Mouse (Mus musculus): ENCODE data around the gene Hunk. TPM values are rescaled to one million over a fixed set of nuclear protein-coding genes. Genes with fewer than 3 reads are reported as not detected.

Gene Hunk
- polyA plus RNA-seq, 1 experiment from 2014 or later, result 1.9 TPM

- 86% methylated on average over 10 of the region's 10 CpGs for WGBS
- TF ChIP-seq CTCF (IDR thresholded peaks at IDR 0.05; ENCODE audit: low read depth) (no peak), EP300 (optimal IDR thresholded peaks at IDR 0.05) (no peak)
- no peak for ATAC-seq (ENCODE audit: low FRiP score, low TSS enrichment)
Measured at GRCm38 (mm10) chr16:90440654-90441053, 54.8 kb downstream of the Hunk start.

DNA sequence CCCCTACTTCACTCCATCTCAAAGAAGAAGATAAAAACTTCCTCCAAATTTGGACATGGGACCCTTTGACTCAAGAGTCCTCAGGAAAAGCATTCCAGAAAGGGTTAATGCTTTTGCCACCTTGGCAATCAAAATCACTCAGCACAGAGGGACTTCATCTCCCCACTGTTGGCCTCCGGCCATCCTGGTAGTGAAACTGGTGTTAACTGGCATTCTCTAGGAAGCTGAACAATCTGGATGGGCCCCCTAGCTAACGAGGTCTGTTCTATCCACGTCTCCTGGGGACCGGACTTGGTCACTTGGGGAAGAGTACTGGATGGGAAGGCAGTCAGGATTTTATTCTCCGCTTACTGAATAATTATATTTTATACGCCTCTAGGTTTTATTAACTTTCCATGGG is 57.2 kb downstream of the Hunk start:
- 78% methylated on average over 6 of the region's 6 CpGs for WGBS
- DNase-seq (ENCODE audit: low spot score), result no peak
- Histone ChIP-seq H3K9me3 (ENCODE audit: control insufficient read depth, low read length) (no peaks in the 10 kb centered on the region), H3K4me1 (replicated peaks; ENCODE audit: control insufficient read depth, insufficient read depth) (no peaks in the 10 kb centered on the region), H3K4me2 (replicated peaks; ENCODE audit: low read depth) (no peak overlapping the region), H3K27me3 (ENCODE audit: control insufficient read depth, insufficient read depth, low read length) (no peaks in the 10 kb centered on the region), H3K36me3 (ENCODE audit: control insufficient read depth, insufficient read depth, low read length) (no peaks in the 10 kb centered on the region), H3K4me3 (ENCODE audit: low read depth, low read length) (no peak overlapping the region), H3K9ac (ENCODE audit: low read length) (no peak overlapping the region), H3K27ac (replicated peaks) (no peak overlapping the region)
- TF ChIP-seq EP300 (optimal IDR thresholded peaks at IDR 0.05) (no peak), CTCF (IDR thresholded peaks at IDR 0.05; ENCODE audit: low read depth) (no peak)
- ATAC-seq (ENCODE audit: low FRiP score, low TSS enrichment), result no peak

More at GRCm38 (mm10) chr16:90440654-90441053, 54.8 kb downstream of the Hunk start:
- no peaks in the 10 kb centered on the region for H3K9me3 ChIP-seq (ENCODE audit: control insufficient read depth, low read length)
- no peaks in the 10 kb centered on the region for H3K4me1 ChIP-seq (replicated peaks; ENCODE audit: control insufficient read depth, insufficient read depth)
- no peak overlapping the region for H3K4me3 ChIP-seq (ENCODE audit: low read depth, low read length)
- H3K4me2 ChIP-seq (replicated peaks; ENCODE audit: low read depth), result no peak overlapping the region
- no peak for DNase-seq (ENCODE audit: low spot score)
- H3K36me3 ChIP-seq (ENCODE audit: control insufficient read depth, insufficient read depth, low read length), result no peaks in the 10 kb centered on the region
- no peak overlapping the region for H3K9ac ChIP-seq (ENCODE audit: low read length)
- H3K27me3 ChIP-seq (ENCODE audit: control insufficient read depth, insufficient read depth, low read length), result no peaks in the 10 kb centered on the region
- no peak overlapping the region for H3K27ac ChIP-seq (replicated peaks)

DNA sequence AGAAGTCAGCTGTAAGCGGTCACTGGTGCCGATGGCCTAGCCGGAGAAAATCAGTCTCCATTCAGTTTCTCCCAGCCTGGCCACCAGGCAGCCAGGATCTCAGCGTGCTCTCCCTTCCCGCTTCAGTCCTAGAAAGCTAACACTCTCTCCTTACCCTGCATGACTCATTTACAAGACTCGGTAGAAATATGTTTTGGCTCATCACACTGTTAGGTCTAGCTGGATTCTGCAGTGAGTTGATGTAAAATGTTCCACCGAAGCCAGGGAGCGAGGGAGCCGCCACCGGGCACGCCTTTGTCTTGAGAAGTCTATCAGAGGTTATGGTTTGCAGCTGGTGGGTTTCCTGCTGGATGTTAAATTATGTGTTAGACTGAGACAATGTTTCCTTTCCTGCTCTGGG is 67.4 kb downstream of the Hunk start:
- H3K4me2 ChIP-seq (replicated peaks; ENCODE audit: low read depth), result no peak overlapping the region
- 32% methylated on average over 11 of the region's 11 CpGs for WGBS
- peak; percentile 86 for ATAC-seq (ENCODE audit: low FRiP score, low TSS enrichment)
- peak overlapping the region; percentile 72 for H3K27ac ChIP-seq (replicated peaks)
- no peaks in the 10 kb centered on the region for H3K9me3 ChIP-seq (ENCODE audit: control insufficient read depth, low read length)
- H3K27me3 ChIP-seq (ENCODE audit: control insufficient read depth, insufficient read depth, low read length), result no peaks in the 10 kb centered on the region
- H3K4me3 ChIP-seq (ENCODE audit: low read depth, low read length), result no peak overlapping the region
- TF ChIP-seq EP300 (optimal IDR thresholded peaks at IDR 0.05) (no peak), CTCF (IDR thresholded peaks at IDR 0.05; ENCODE audit: low read depth) (peak; percentile 13; the same call in 1 of the 2 replicates)
- peak; percentile 30 for DNase-seq (ENCODE audit: low spot score)
- H3K4me1 ChIP-seq (replicated peaks; ENCODE audit: control insufficient read depth, insufficient read depth), result peaks cover 5% of the 10 kb centered on the region; the same call in 1 of the 2 replicates
- no peaks in the 10 kb centered on the region for H3K36me3 ChIP-seq (ENCODE audit: control insufficient read depth, insufficient read depth, low read length)
- peak overlapping the region; percentile 32; the same call in 1 of the 2 replicates for H3K9ac ChIP-seq (ENCODE audit: low read length)

GRCm38 (mm10) chr16:90456495-90457125 is 70.8 kb downstream of the Hunk start:
- 78% methylated on average over 7 of the region's 7 CpGs for WGBS
- Histone ChIP-seq H3K27me3 (ENCODE audit: control insufficient read depth, insufficient read depth, low read length) (no peaks in the 10 kb centered on the region), H3K36me3 (ENCODE audit: control insufficient read depth, insufficient read depth, low read length) (no peaks in the 10 kb centered on the region), H3K4me1 (replicated peaks; ENCODE audit: control insufficient read depth, insufficient read depth) (peaks cover 8% of the 10 kb centered on the region; the same call in 1 of the 2 replicates), H3K27ac (replicated peaks) (no peak overlapping the region), H3K9me3 (ENCODE audit: control insufficient read depth, low read length) (no peaks in the 10 kb centered on the region), H3K9ac (ENCODE audit: low read length) (no peak overlapping the region), H3K4me2 (replicated peaks; ENCODE audit: low read depth) (no peak overlapping the region), H3K4me3 (ENCODE audit: low read depth, low read length) (no peak overlapping the region)
- DNase-seq (ENCODE audit: low spot score), result no peak
- ATAC-seq (ENCODE audit: low FRiP score, low TSS enrichment), result no peak
- TF ChIP-seq EP300 (optimal IDR thresholded peaks at IDR 0.05) (no peak), CTCF (IDR thresholded peaks at IDR 0.05; ENCODE audit: low read depth) (no peak)

DNA sequence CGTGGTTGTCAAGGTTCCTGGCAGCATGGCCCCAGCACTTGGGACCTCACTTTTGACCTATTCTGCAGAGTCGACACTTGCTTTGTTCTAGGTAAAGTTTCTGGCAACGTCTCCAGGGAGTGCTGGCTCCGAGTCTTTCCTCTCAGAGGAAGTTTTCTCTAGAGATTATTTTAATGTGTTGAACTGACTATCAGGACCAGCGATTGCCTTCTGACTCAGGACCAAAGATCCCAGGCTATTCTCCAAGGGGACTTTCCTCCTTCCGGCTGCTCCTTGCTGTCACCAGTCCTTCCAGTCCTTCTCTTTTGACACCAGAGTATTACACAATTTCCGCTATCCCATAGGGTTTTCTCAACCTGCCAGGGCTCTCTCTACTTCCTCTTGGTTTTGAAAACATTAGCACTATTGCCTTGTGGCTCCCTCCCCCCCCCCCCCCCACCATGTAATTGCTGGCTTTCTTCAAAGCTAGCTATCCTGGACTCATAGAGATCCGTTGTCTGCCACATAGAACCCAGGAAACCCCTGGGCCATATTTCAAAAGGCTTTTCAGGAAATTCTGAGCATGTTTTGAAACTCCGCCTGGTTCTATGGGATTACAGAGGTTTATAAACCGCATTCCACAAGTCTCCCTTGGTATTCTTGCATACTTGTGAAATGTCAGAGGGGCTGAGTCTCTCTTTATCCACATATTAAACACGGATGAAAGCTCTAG is 73.2 kb downstream of the Hunk start:
- 0 out of 2 replicates have a peak, but pooled peaks cover 3% of the 10 kb centered on the region for H3K4me1 ChIP-seq (replicated peaks; ENCODE audit: control insufficient read depth, insufficient read depth)
- ATAC-seq (ENCODE audit: low FRiP score, low TSS enrichment) (peak; percentile 48; the same call in 1 of the 2 replicates), DNase-seq (ENCODE audit: low spot score) (no peak)
- peak overlapping the region; percentile 45 for H3K27ac ChIP-seq (replicated peaks)
- no peaks in the 10 kb centered on the region for H3K9me3 ChIP-seq (ENCODE audit: control insufficient read depth, low read length)
- H3K4me3 ChIP-seq (ENCODE audit: low read depth, low read length), result no peak overlapping the region
- TF ChIP-seq CTCF (IDR thresholded peaks at IDR 0.05; ENCODE audit: low read depth) (no peak), EP300 (optimal IDR thresholded peaks at IDR 0.05) (no peak)
- WGBS, result 18% methylated on average over 11 of the region's 11 CpGs
- no peak overlapping the region; the same call in 1 of the 2 replicates for H3K4me2 ChIP-seq (replicated peaks; ENCODE audit: low read depth)
- H3K27me3 ChIP-seq (ENCODE audit: control insufficient read depth, insufficient read depth, low read length), result no peaks in the 10 kb centered on the region
- H3K9ac ChIP-seq (ENCODE audit: low read length), result no peak overlapping the region
- no peaks in the 10 kb centered on the region; the same call in 1 of the 2 replicates for H3K36me3 ChIP-seq (ENCODE audit: control insufficient read depth, insufficient read depth, low read length)

Measured in stomach, postnatal 0 days (tissue).